Mouse (Mus musculus) kidney, adult 18-20 months (tissue): ENCODE measurements around the gene March10.

Experiments
- DNase-seq: peaks from one replicate; pipeline ENCODE4 v3.0.0; 2021

March10 gene

GRCm38 (mm10) chr11:105456497-105456907 lies at the start of gene March10:
Gene March10 (minus strand): TSS chr11:105456735.
- no peak for DNase-seq

- DNase-seq, result no peak
Measured at GRCm38 (mm10) chr11:105506322-105506721, 49.8 kb upstream of the March10 start.

DNA sequence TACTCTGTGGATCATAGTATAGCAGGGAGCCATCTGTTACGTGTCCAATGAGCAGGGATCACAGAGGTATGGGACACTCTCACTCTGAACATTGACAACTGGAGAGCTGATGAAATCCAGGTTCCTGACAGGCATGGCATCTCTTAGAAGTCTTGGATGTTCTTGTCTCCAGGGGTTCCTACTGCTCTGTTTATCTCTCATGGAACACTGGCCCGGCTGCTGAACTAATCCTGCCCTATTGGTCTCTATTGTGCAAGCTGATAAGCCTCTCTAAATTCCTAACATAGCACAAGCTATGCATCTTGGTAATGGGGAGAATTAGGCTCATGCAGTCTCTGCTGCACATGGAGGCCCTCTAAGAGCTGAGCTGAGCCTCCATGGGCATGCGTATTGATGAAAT lies 48.5 kb upstream of the March10 start:
- no peak for DNase-seq

DNA sequence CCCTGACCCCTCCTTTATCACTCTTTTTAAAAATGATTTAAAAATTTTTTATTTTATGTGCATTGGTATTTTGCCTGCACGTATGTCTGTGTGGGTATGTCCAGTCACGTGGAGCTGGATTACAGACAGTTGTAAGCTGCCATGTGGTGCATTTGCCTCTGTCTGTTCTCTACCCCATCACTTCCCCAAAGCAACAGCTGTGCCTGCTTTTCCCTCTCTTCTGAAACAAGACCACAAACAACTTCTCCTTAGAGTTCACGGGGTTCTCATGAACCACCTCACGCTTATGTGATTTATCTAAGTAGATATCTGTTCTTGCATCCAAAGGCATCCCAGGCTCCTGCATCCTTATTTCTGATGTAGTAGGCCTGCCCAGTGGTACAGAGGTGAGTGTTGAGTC lies 45.8 kb upstream of the March10 start:
- DNase-seq, result no peak

DNA sequence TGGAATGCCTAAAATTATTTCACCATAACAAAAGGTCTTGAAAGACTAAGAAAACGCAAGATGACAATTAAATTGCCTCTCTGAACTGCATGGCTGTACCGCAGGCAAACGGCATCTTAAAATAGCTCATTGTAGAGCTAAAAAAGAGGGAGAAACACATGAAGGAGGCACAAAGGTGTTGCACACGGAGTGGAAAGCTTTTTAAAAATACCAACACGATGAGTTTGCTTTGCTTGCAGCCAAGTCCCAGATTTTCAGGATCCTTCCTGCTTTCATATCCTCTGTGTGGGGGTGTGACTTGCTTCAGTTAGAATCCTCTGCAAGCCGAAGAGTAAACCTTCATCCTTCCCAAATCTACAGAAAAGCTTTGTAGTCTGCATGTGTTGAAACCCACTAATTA lies 41.0 kb upstream of the March10 start:
- no peak for DNase-seq

DNA sequence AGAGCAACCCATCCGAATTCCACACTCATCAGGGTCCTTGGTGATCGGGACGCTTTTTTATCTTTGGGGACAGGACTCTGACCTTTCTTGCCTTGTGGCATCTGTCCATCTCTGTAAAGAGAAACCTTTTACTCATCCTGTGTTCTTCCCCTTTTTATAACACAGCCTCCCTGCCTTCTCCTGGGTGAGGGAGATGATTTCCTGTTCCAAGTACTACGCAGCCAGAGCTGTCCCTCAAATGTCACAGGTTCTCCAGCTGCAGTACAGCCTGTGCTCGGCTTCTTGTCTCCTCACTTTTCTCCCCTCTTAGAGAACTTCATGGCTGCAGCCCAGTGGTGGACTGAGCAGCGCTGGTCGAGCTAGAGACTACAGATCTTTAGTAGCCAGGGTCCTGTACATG lies 40.1 kb upstream of the March10 start:
- no peak for DNase-seq

DNA sequence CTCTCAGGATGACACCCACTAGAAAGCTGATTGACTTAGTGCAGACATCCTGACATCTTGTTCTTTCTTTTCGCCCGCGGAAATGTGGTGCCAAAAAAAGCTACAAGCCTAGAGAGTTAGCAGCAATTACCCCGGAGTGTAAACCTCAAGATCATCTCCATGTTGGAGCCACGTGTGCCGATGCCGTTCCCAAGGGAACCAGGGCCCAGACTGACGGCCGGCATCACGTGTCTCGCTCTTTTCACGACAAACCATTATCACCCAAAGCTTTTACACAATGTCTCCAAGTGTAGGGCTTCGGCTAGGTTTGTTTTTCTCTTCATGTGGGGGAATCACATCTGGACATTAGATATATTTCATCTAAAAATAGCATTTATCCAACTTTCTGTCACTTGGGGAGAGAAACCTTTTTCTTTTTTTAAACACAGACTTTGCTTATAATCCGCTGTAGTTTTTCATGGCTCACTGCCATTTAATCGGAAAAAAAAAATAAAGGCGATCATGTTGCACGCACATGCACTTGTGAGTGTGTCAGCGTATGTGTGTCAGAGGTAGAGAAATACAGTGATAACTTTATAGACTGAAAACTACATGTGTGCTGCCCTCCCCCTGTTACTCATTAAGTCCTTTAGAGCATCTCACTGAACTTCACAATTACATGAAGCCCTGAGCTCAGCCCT lies 39.2 kb upstream of the March10 start:
- DNase-seq, result no peak

DNA sequence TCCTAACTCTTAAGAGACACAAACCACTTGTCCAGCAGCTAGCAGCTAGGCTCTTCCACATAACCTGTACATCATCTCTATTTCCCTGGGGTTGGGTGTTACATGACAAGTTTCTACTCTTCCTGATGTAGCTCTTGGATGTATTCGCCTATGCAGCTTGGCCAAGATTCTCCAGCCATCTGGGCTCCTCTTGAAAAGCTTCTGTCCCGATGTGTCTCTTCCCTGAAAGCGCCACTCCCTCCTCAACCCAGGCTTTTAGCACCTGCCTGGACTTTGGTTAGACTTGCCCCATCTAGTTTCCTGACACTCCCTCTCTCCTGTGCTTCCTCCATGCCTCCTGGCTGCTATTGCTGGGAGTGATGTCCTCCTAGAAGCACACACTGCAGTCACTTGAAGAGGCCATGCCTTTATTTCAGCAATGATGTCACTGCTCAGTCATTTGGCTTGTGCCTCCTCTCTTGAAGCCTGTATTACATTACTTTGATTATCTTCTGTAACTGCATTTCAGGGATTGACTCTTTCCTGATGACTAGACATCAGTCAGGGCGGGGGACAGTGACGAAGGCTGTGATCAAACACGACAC lies 38.3 kb upstream of the March10 start:
- DNase-seq, result no peak

DNA sequence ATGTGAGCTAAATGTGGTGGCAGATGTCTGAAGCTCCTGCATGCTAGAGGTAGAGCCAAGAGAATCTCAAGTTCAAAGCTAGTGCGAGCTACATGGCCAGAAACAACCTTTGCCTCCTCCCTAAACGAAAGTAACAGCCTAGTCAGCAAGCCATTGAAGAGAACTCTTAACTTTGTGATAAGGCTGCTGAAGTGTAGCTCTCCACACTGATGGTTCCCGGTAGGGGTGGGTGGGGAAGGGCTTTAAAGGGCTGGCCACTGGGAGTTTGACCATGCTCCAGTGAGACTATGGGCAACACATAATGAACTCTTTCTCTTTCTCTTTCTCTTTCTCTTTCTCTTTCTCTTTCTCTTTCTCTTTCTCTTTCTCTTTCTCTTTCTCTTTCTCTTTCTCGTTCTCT lies 35.9 kb upstream of the March10 start:
- no peak for DNase-seq

DNA sequence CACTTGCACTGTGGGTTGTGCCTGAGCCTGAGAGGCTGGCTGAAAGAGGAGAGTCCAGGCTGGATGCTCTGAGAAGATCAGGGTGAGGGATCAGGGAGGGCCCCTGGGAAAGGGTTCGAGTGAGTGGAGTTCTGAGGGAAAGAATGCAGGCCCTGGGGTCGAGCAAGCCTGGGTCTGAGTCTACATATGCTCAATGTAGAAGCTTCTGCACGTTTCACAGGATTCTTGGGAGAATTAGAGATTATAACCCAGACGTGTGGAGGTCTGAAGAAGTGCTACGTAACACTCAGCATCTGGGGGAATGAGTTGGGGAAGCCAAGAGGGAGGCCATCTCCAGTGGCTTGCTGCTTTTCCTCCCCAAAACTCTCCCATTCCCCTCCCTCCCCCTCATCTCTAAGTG lies 34.4 kb upstream of the March10 start:
- DNase-seq, result no peak

DNA sequence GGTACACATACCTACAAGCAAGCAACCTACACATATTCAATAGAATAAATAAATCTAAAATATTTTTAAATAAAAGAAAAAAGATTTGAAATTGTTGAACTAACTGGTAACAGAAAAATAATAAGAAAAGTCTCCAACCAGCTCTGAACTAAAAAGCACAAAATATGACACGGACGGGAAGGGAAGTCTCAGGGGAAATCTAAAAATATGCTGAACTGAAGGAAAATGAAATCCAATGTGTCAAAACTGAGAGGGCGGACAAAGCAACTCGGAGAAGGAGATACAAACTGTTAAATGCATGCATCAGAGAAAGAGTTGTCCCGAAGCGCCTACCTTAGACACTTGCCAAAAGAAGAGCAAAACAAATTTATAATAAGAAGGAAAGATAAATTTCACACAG lies 28.9 kb upstream of the March10 start:
- no peak for DNase-seq

DNA sequence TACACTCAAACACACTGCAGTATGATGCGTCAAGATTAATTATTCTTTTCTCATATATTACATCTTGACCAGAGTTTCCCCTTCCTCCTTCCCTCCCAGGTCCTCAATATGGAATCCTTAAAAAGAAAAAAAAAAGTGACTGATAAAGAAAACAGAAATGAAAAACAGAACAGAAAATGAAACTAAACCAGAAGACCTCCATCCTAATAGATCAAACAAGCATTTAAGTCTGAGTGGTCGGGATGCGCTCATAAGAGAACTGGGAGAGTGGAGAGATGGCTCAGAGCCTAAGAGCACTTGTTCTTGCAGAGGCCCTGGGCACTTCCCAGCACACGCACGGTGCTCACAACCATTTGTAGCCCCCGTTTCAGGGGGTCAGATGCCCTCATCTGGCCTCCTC lies 28.5 kb upstream of the March10 start:
- no peak for DNase-seq

GRCm38 (mm10) chr11:105482747-105483146 lies 26.2 kb upstream of the March10 start:
- DNase-seq, result no peak

- DNase-seq, result no peak
Measured at GRCm38 (mm10) chr11:105474746-105475145, 18.2 kb upstream of the March10 start.

DNA sequence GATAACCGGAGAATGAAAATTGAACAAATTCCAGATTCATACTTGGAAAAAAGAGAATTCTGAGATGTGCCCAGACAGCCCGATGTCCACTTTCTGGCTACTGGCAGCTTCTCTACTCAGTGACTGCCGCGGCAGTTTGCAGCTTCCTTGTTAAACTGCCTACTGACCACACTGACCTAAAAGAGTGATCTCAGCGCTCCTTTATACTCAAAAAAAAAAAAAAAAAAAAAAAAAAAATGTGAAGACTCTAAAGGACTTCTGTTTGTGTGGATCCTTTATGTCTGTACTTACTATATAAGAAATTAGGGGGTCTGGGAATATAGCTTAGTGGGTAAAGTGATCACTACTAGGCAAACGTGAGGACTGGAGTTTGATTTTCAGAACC lies 17.8 kb upstream of the March10 start:
- DNase-seq, result no peak

- no peak for DNase-seq
Measured at GRCm38 (mm10) chr11:105473716-105474351, 17.3 kb upstream of the March10 start.

- no peak for DNase-seq
Measured at GRCm38 (mm10) chr11:105472610-105473009, 16.1 kb upstream of the March10 start.

DNA sequence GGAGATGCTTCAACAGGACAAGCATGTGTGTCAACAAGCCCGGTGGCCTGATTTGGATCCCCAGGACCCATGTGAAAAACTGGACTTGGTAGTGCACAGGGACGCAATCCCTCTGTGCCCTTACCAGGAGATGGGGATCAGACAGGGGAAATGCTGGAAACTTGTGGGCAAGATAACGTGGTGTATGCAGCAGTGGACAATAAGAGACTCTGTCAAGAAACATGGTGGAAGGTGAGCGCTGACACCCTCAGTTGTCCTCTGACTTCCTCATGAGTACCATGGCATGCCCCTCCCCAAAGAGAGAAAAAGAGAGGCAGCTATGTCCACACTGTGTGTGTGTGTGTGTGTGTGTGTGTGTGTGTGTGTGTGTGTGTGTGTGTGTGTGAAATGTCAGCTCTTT lies 14.4 kb upstream of the March10 start:
- no peak for DNase-seq

GRCm38 (mm10) chr11:105469561-105469960 lies 13.0 kb upstream of the March10 start:
- no peak for DNase-seq

DNA sequence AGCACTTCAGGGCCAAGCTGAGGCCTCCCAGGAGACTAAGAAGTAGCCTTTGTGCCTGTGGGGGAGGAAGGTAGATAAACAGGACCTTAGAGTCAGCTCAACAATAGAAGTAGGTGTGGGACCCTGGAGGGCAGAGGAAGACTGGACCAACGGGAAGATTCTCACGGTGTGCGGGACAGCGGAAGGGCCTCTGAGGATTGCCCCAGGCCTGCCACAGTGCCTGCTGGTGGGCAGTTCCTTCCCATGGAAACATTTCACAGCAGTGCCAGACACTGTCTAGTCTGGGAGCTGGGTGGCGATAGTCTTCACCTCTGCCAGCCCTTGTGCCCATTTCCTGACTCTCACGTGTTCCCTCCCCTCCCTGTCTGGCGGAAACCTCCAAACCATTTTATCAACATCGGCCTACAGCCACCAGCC lies 12.6 kb upstream of the March10 start:
- no peak for DNase-seq

GRCm38 (mm10) chr11:105468436-105468835 lies 11.9 kb upstream of the March10 start:
- no peak for DNase-seq

DNA sequence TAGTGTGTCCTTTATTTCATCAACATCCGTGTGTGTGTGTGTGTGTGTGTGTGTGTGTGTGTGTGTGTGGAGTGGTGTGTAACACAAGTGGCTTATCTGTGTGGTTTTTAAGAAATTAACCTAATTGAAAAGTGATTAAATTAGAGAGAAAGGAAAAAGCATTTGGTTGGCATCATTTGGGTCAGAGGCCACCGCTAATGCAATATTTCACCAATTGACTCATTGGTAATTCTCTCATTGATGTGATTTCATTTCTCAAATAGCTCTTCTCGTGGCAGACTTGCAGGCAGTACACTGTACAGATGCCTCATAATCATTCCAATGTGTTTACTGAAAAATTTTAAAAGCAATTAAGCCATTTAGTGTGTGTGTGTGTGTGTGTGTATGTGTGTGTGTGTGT lies 11.3 kb upstream of the March10 start:
- no peak for DNase-seq

GRCm38 (mm10) chr11:105467266-105467665 lies 10.7 kb upstream of the March10 start:
- DNase-seq, result no peak

GRCm38 (mm10) chr11:105466756-105467155 lies 10.2 kb upstream of the March10 start:
- DNase-seq, result no peak

- no peak for DNase-seq
Measured at GRCm38 (mm10) chr11:105465488-105465887, 9.0 kb upstream of the March10 start.
